Mouse (Mus musculus) layer of hippocampus, postnatal 25 days (tissue): ENCODE results near the gene Por. TPM values are rescaled to one million over a fixed set of nuclear protein-coding genes. Genes with fewer than 3 reads are reported as not detected.

Experiments
- DNase-seq, 2 experiments: peaks; one replicate each; pipeline ENCODE4 v3.0.0; 2022; ENCODE audit warnings: mixed read lengths in 2 of 2, low spot score in 1 of 2; ENCODE audit errors: extremely low spot score in 1 of 2
- total RNA-seq, 2 experiments: library from RNA; stranded (reverse); gene quantifications; 2 replicates each; pipeline ENCODE4 v1.2.3; 2021

Por gene
- total RNA-seq, 2 experiments from 2014 or later: 100.0 to 102 TPM

DNA sequence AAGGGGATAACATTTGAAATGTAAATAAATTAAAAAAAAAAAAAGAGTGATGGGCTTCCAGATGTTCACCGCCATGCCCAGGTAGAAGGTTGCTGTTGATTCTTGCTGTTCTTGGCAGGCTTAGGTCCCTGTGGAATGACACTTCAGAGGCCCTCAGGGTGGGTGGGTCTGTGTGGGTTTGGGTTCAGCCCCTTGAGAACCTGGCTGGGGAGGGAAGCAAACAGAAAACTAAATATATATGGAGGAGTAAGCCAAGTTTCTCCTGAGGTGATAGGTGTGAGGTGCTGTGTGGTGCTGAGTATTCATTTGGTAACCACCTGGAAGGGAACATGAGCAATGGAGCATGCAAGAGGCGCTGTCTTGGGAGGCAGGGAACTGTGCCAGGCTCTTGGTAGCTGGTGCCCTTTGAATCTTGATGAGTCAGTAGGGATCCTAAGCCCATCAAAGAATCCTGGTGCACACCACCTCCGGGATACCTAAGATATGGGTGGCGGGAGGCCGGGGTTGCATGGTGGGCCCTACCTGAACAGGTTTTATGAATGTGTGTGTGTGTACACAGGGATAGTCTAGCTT, 23.5 kb downstream of the Por start:
- no peak for DNase-seq

DNA sequence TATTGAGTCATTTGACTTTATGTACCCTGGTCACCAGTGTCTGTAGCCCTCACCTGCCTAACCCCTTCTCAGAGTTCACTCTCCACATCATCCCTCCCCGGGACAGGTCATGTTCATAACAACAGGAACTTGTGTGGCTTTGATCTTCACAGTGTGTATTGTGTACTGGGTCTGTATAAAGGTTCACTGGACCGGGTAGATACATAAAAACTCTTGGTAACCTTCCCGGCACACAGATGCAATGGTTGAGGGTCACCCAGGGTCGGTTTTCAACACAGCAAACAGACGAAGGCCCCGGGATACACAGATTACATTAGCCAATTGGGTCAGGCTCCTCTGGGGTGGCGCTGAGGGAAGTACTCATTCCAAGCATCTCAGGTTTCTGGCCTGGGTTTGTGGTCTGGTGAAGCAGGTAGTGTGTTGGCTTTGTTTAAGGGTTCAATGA, 25.5 kb downstream of the Por start:
- DNase-seq: no peak

DNA sequence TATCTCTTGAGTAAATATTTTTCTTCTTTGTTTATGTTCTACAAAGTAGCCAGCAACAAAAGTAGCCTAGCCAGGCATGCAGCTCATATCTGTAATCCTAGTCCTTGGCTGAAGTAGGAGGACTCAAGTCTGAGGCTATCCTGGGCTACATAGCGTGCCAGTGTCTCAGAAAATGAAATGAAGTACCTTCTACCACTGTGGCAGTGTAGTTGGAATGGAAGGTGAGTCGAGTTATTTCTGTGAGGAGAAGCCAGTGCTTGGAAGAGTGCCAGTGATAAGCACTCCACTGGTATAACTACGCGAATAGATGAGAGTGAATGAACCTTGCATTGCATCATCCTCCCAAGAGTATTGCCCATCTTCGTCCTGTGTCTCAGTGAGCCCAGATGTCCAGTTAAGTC, 27.9 kb downstream of the Por start:
- no peak for DNase-seq

- DNase-seq: no peak
Measured at GRCm38 (mm10) chr5:135701601-135702000, 31.8 kb downstream of the Por start.

DNA sequence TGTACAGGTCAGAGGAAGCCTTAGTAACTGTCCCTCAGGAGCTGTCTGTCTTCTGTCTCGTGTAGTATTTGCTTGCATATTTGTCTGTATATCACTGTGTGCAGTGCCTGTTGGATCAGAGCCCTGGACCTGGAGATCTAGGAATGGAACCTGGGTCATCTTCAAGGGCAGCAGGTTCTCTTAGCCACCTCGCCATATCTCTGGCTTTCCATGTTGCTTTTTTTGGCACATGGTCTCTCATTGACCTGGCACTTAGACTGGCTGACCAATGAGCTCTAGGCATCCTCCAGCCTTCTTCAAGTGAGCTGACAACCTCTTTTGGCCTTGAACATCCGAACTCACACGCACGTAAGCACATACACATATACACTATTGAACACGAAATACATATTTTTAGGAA, 32.4 kb downstream of the Por start:
- no peak for DNase-seq

DNA sequence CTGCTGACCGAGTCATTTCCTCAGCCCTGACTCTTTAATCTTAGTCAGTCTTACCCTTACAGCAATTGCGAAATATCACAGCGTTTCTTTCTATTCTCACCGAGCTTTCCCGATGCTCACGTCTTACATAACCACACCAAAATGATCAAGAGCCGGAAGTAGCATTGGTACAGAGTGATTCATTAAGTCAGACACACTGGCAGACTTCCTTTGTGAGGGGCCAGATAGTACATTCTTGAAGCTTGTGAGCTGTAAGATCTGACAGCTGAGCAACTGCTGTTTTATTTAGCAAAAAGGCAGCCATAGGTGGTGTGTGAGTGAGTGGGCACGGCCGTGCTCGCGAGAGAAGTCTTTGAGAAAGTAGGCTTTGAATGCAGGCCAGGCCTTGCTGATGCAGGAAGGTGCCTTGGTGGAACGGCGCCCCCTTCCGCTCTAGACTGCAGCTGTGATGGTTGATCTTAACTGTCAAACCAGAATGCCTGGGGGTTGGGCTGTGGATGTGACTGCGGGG, 32.9 kb downstream of the Por start:
- peak in 1 of 2 experiments; percentile 38 for DNase-seq

- no peak for DNase-seq
Measured at GRCm38 (mm10) chr5:135703431-135703830, 33.6 kb downstream of the Por start.

GRCm38 (mm10) chr5:135705383-135705782, 35.5 kb downstream of the Por start:
- DNase-seq: no peak

DNA sequence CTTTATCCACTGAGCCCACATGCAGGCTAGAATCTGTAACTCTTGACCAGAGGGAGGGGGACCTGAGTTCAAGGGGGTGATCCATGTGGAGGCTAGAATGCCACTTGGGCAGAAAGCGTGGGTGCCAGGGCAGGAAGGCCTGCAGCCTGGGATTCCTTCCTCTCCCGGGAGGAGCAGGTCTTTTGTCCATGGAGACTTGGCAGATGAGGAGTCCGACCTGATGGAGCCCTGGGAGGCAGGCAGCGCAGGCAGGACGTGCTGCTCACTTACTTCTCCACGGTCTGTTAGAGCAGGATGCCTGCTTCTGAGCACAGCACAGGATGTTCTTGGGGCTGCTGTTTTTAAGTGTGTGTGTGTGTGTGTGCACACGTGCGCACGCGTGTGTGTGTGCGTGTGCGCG, 37.2 kb downstream of the Por start:
- no peak for DNase-seq

DNA sequence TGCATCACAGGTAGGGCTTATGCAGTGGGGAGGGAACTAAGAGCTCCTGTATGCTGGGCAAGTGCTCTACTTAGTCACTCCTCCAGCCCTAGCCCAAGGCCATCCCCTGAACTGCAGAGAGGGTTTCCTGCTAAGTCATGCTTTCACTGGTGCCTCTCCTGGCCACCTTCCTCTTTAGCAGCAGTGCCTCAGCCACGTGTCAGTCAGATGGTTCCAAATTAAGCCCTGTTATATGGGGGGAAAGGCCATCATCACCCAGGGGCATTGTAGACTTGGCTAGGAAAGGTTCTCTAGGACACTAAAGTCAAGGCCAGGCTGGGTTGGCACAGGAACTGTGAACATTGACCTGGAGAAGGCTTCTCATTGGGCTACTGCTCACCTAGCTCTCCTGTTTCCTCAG, 38.0 kb downstream of the Por start:
- DNase-seq: no peak

DNA sequence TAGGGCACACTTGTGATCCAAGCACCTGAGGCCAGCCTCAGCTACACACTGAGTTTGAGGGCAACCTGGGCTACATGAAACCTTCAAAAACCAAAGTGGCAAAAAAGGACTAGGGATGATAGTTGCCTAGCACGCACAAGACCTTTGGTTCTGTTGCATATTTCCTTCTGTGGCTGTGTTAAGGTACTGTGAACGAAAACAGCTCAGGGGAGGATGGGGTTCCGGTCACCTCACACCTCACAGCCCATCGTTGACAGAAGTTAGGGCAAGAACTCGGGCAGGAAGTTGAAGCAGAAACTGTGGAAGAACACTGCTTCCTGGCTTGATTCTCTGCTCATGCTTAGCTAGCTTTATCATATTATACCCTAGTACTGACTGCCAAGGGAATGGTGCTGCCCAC, 39.9 kb downstream of the Por start:
- DNase-seq: no peak

DNA sequence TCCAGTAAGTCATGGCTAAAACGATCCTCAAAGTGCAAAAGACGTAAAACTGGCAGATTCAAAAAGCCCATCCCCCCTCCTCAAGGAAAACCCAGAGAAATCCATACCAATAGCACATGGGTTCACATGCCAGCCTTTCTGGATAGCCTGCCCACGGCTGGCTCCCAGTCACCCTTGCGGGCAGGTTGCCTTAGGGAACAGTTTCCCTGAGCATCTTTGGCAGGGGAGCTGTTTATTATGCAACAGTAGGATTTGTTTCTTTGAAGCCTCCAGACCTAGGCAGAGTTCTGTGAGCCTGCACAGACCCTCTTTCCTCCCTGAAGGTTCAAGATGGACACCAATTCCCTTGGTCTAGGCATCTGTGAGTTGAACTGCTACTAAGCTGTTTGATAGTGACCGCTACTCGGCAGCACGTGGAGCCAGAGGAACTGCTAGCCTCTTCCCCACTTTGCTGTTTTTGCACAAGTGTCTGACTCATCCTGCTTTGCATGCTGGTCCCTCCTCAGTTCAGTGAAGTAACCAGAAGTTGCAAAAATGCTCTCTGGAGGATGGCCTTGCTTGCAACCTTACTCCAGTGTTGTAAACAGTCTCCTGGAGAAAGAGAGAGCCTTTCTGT, 40.9 kb downstream of the Por start:
- DNase-seq: no peak

GRCm38 (mm10) chr5:135711582-135712355, 41.9 kb downstream of the Por start:
- DNase-seq: no peak

DNA sequence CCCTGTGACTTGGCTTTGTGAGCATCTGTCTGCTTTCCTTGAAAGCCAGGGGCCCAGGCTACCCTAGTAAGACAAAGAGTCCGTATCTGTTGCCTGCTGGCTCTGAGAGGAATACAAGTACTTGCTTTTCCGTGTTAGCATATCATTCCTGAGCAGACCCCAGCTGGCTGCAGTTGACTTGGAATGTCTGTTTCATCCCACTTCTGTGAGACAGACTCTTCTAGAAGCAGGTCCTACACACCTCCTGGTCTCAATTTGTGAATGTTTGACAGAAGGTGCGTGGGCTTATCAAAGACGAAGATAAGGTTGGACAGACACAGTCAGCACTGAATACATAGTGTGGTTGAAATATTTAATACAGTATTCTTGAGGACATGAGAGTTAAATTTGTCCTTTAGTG, 43.0 kb downstream of the Por start:
- DNase-seq: no peak

DNA sequence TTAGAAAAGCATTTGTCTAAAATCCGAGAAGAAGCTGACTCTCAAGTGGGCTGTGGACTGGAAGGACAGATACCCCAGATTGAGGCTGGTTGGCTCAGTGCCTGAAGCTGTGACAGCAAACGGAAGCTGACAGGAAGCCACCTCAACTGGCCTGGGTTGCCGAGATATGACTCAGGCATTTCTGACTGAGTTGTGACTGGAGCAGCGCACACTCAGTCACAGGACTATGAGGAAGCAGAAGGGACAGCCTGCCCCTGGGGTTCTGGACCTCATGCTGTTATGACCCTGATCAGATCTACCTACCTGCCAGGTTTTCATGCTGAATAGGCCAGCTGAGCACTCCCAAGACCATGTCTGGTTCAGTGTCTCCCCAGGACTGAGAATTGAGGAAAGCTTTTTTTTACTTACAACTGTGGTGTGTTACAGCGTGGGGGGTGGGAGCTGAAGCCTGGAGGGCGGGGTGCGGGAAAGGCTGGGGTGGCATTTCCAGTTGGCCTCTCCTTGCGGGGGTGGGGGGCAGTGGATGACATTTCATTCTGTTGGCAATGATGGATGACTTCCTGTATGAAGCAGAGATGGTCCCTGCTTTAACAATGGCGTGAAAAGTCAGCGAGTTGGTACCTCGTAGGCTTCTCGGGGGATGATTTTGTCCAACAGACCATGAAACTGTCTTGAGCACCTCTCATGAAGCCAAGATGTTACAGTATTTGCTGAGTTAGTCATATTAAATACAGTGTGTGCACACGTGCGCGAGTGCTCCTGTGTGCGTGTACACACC, 43.8 kb downstream of the Por start:
- peak in 1 of 2 experiments; percentile 35 for DNase-seq

DNA sequence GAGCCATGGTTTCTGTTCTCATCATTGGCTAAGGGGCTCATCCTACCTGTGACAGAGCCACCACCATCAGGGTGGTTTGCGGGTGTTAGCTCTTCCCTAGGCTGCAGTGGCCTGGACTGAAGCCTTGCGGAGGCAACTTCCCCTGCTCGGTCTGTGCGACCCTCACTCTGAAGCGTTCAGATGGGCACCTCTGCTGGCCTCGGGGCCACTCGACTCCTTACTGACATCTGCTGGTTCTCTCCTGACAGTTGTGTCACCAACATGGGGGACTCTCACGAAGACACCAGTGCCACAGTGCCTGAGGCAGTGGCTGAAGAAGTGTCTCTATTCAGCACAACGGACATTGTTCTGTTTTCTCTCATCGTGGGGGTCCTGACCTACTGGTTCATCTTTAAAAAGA, 45.8 kb downstream of the Por start:
- no peak for DNase-seq

DNA sequence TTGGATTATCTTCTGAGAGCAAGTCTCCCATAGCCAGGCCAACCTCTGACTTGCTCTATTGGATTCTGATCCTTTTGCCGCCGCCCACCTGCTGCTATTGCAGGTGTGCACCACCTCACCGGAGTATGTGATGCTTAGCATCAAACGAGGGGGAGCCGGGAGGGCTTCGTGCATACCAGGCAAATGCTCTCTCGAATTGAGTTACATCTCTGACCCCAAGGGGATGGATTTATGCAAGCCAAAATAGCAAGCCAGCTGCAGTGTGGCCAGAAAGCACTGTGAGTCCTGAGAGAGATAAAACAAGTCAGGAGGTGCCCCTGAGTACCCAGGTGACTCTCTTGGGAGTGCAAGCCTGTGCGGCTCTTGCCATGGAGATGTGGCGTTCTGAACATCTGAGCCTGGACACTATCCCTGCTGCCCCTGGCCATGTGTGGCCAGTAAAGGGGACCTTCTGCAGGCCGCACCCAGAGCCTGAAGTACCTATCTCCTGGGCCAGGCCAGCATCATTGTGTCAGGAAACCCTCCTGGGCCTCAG, 49.8 kb downstream of the Por start:
- no peak for DNase-seq

DNA sequence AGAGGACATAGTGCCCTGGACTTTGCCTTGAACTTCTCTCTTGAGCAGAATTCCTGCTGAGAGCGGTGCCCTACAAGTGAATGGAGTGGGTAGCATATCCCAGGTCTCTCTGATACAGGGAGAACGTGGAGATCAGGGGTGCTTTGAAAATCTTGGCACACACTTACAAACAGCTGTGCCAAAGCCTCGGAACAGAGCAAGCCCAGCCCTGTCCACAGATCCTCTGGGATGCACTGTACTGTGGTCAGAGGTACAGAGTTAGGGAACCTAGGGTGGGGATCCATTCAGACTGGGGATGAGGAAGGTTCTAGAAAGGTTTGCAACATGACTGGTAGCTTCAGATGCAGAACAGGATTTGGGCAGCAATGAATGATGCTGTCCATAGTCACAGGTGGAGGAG, 50.3 kb downstream of the Por start:
- DNase-seq: no peak

GRCm38 (mm10) chr5:135721076-135721475, 51.2 kb downstream of the Por start:
- DNase-seq: no peak

- DNase-seq: peak in 1 of 2 experiments; percentile 43
Measured at GRCm38 (mm10) chr5:135722121-135722520, 52.3 kb downstream of the Por start.
